Mouse (Mus musculus): ENCODE data around the gene Phactr3. TPM values are rescaled to one million over a fixed set of nuclear protein-coding genes. Genes with fewer than 3 reads are reported as not detected.

Gene Phactr3
- polyA plus RNA-seq, 1 experiment from 2014 or later: 0.70 TPM

GRCm38 (mm10) chr2:178197542-178197941 is 78.8 kb downstream of the Phactr3 start:
- Histone ChIP-seq H3K27me3 (ENCODE audit: control insufficient read depth, insufficient read depth, low read depth, low read length) (no peaks in the 10 kb centered on the region), H3K4me1 (replicated peaks; ENCODE audit: control insufficient read depth, insufficient read depth, low read length) (no peaks in the 10 kb centered on the region), H3K9ac (ENCODE audit: low read length) (no peak overlapping the region), H3K36me3 (ENCODE audit: control insufficient read depth, insufficient read depth, low read length) (no peaks in the 10 kb centered on the region), H3K4me3 (ENCODE audit: low read length) (no peak overlapping the region), H3K4me2 (ENCODE audit: low read depth, low read length) (no peak overlapping the region), H3K9me3 (ENCODE audit: control insufficient read depth, low read length) (no peaks in the 10 kb centered on the region), H3K27ac (ENCODE audit: low read length) (no peak overlapping the region)
- no peak for ATAC-seq (ENCODE audit: low read depth)
- WGBS: 75% methylated on average over 1 of the region's 1 CpGs

- no peak overlapping the region for H3K4me2 ChIP-seq (ENCODE audit: low read depth, low read length)
- 76% methylated on average over 10 of the region's 10 CpGs for WGBS
- no peak overlapping the region for H3K27ac ChIP-seq (ENCODE audit: low read length)
- H3K36me3 ChIP-seq (ENCODE audit: control insufficient read depth, insufficient read depth, low read length): no peaks in the 10 kb centered on the region
- H3K27me3 ChIP-seq (ENCODE audit: control insufficient read depth, insufficient read depth, low read depth, low read length): no peaks in the 10 kb centered on the region
- no peaks in the 10 kb centered on the region for H3K9me3 ChIP-seq (ENCODE audit: control insufficient read depth, low read length)
- no peak overlapping the region for H3K4me3 ChIP-seq (ENCODE audit: low read length)
- H3K9ac ChIP-seq (ENCODE audit: low read length): no peak overlapping the region
- H3K4me1 ChIP-seq (replicated peaks; ENCODE audit: control insufficient read depth, insufficient read depth, low read length): no peaks in the 10 kb centered on the region
- ATAC-seq (ENCODE audit: low read depth): no peak
Observed at GRCm38 (mm10) chr2:178204455-178204854, 85.7 kb downstream of the Phactr3 start.

- 54% methylated on average over 5 of the region's 5 CpGs for WGBS
- no peak overlapping the region for H3K4me3 ChIP-seq (ENCODE audit: low read length)
Observed at GRCm38 (mm10) chr2:178208186-178208600, 89.4 kb downstream of the Phactr3 start.

GRCm38 (mm10) chr2:178213826-178214225 is 95.1 kb downstream of the Phactr3 start:
- Histone ChIP-seq H3K4me3 (ENCODE audit: low read length) (no peak overlapping the region), H3K36me3 (ENCODE audit: control insufficient read depth, insufficient read depth, low read length) (no peaks in the 10 kb centered on the region), H3K27me3 (ENCODE audit: control insufficient read depth, insufficient read depth, low read depth, low read length) (no peaks in the 10 kb centered on the region), H3K9me3 (ENCODE audit: control insufficient read depth, low read length) (no peaks in the 10 kb centered on the region), H3K27ac (ENCODE audit: low read length) (no peak overlapping the region), H3K4me2 (ENCODE audit: low read depth, low read length) (no peak overlapping the region), H3K9ac (ENCODE audit: low read length) (no peak overlapping the region), H3K4me1 (replicated peaks; ENCODE audit: control insufficient read depth, insufficient read depth, low read length) (no peaks in the 10 kb centered on the region)
- ATAC-seq (ENCODE audit: low read depth): no peak
- 73% methylated on average over 2 of the region's 2 CpGs for WGBS

More at GRCm38 (mm10) chr2:178208186-178208600, 89.4 kb downstream of the Phactr3 start:
- no peak for ATAC-seq (ENCODE audit: low read depth)
- Histone ChIP-seq H3K9me3 (ENCODE audit: control insufficient read depth, low read length) (no peaks in the 10 kb centered on the region), H3K27me3 (ENCODE audit: control insufficient read depth, insufficient read depth, low read depth, low read length) (no peaks in the 10 kb centered on the region), H3K36me3 (ENCODE audit: control insufficient read depth, insufficient read depth, low read length) (no peaks in the 10 kb centered on the region), H3K4me1 (replicated peaks; ENCODE audit: control insufficient read depth, insufficient read depth, low read length) (no peaks in the 10 kb centered on the region), H3K4me2 (ENCODE audit: low read depth, low read length) (no peak overlapping the region), H3K27ac (ENCODE audit: low read length) (no peak overlapping the region), H3K9ac (ENCODE audit: low read length) (no peak overlapping the region)

- 74% methylated on average over 1 of the region's 1 CpGs for WGBS
- Histone ChIP-seq H3K27me3 (ENCODE audit: control insufficient read depth, insufficient read depth, low read depth, low read length) (no peaks in the 10 kb centered on the region), H3K4me2 (ENCODE audit: low read depth, low read length) (no peak overlapping the region), H3K4me3 (ENCODE audit: low read length) (no peak overlapping the region), H3K9ac (ENCODE audit: low read length) (no peak overlapping the region), H3K9me3 (ENCODE audit: control insufficient read depth, low read length) (no peaks in the 10 kb centered on the region), H3K36me3 (ENCODE audit: control insufficient read depth, insufficient read depth, low read length) (no peaks in the 10 kb centered on the region), H3K4me1 (replicated peaks; ENCODE audit: control insufficient read depth, insufficient read depth, low read length) (no peaks in the 10 kb centered on the region), H3K27ac (ENCODE audit: low read length) (no peak overlapping the region)
- ATAC-seq (ENCODE audit: low read depth): no peak
Observed at GRCm38 (mm10) chr2:178214531-178214930, 95.8 kb downstream of the Phactr3 start.

- Histone ChIP-seq H3K9me3 (ENCODE audit: control insufficient read depth, low read length) (no peaks in the 10 kb centered on the region), H3K27me3 (ENCODE audit: control insufficient read depth, insufficient read depth, low read depth, low read length) (no peaks in the 10 kb centered on the region), H3K4me3 (ENCODE audit: low read length) (no peak overlapping the region), H3K4me1 (replicated peaks; ENCODE audit: control insufficient read depth, insufficient read depth, low read length) (no peaks in the 10 kb centered on the region), H3K9ac (ENCODE audit: low read length) (no peak overlapping the region), H3K36me3 (ENCODE audit: control insufficient read depth, insufficient read depth, low read length) (no peaks in the 10 kb centered on the region), H3K27ac (ENCODE audit: low read length) (no peak overlapping the region), H3K4me2 (ENCODE audit: low read depth, low read length) (no peak overlapping the region)
- 65% methylated on average over 4 of the region's 4 CpGs for WGBS
- ATAC-seq (ENCODE audit: low read depth): no peak
Observed at GRCm38 (mm10) chr2:178218461-178218860, 99.7 kb downstream of the Phactr3 start.

- no peak overlapping the region for H3K9ac ChIP-seq (ENCODE audit: low read length)
- H3K9me3 ChIP-seq (ENCODE audit: control insufficient read depth, low read length): no peaks in the 10 kb centered on the region
- ATAC-seq (ENCODE audit: low read depth): no peak
- H3K4me1 ChIP-seq (replicated peaks; ENCODE audit: control insufficient read depth, insufficient read depth, low read length): no peaks in the 10 kb centered on the region
- H3K4me3 ChIP-seq (ENCODE audit: low read length): no peak overlapping the region
- H3K36me3 ChIP-seq (ENCODE audit: control insufficient read depth, insufficient read depth, low read length): no peaks in the 10 kb centered on the region
- H3K27me3 ChIP-seq (ENCODE audit: control insufficient read depth, insufficient read depth, low read depth, low read length): no peaks in the 10 kb centered on the region
- WGBS: 58% methylated on average over 5 of the region's 5 CpGs
- H3K27ac ChIP-seq (ENCODE audit: low read length): no peak overlapping the region
- no peak overlapping the region for H3K4me2 ChIP-seq (ENCODE audit: low read depth, low read length)
Observed at GRCm38 (mm10) chr2:178219454-178220147, 100.8 kb downstream of the Phactr3 start.

GRCm38 (mm10) chr2:178220148-178220717 is 101.5 kb downstream of the Phactr3 start:
- WGBS: 72% methylated on average over 3 of the region's 3 CpGs

GRCm38 (mm10) chr2:178221003-178221402 is 102.2 kb downstream of the Phactr3 start:
- H3K4me1 ChIP-seq (replicated peaks; ENCODE audit: control insufficient read depth, insufficient read depth, low read length): no peaks in the 10 kb centered on the region
- H3K36me3 ChIP-seq (ENCODE audit: control insufficient read depth, insufficient read depth, low read length): no peaks in the 10 kb centered on the region
- no peak for ATAC-seq (ENCODE audit: low read depth)
- H3K9ac ChIP-seq (ENCODE audit: low read length): no peak overlapping the region
- no peaks in the 10 kb centered on the region for H3K9me3 ChIP-seq (ENCODE audit: control insufficient read depth, low read length)
- WGBS: 85% methylated on average over 3 of the region's 3 CpGs
- H3K27ac ChIP-seq (ENCODE audit: low read length): no peak overlapping the region
- H3K27me3 ChIP-seq (ENCODE audit: control insufficient read depth, insufficient read depth, low read depth, low read length): no peaks in the 10 kb centered on the region
- no peak overlapping the region for H3K4me3 ChIP-seq (ENCODE audit: low read length)
- no peak overlapping the region for H3K4me2 ChIP-seq (ENCODE audit: low read depth, low read length)

More at GRCm38 (mm10) chr2:178220148-178220717, 101.5 kb downstream of the Phactr3 start:
- Histone ChIP-seq H3K4me3 (ENCODE audit: low read length) (no peak overlapping the region), H3K4me1 (replicated peaks; ENCODE audit: control insufficient read depth, insufficient read depth, low read length) (no peaks in the 10 kb centered on the region), H3K36me3 (ENCODE audit: control insufficient read depth, insufficient read depth, low read length) (no peaks in the 10 kb centered on the region), H3K9me3 (ENCODE audit: control insufficient read depth, low read length) (no peaks in the 10 kb centered on the region), H3K27ac (ENCODE audit: low read length) (no peak overlapping the region), H3K27me3 (ENCODE audit: control insufficient read depth, insufficient read depth, low read depth, low read length) (no peaks in the 10 kb centered on the region), H3K4me2 (ENCODE audit: low read depth, low read length) (no peak overlapping the region), H3K9ac (ENCODE audit: low read length) (no peak overlapping the region)
- ATAC-seq (ENCODE audit: low read depth): no peak
